ENCODE assay signal across 24 mouse cellular contexts in genomic region chr19:37517419-37517818, GRCm38 (mm10). TPM values are rescaled to one million over a fixed set of nuclear protein-coding genes. Genes with fewer than 3 reads are reported as not detected.
DNase-seq lines count a peak whose midpoint lies in the region; ATAC-seq and TF ChIP-seq lines count a peak whose summit lies in the region.
"Had no signal": no experiment of that assay in that cellular context is flagged by ENCODE, and none has a peak within 500 bp of the region (broad histone marks: within the 10 kb centered on the region; RNA-seq: fewer than 3 reads in every experiment).

No protein-coding gene starts in this region.

- H3K36me3 ChIP-seq in heart, embryonic 11.5 days (ENCODE audit: control insufficient read depth, insufficient read depth, low read length): no peaks in the 10 kb centered on the region
- peaks cover 0 to 28% of the 10 kb centered on the region in 2 experiments; a peak in 2 of 4 replicates for H3K36me3 ChIP-seq in MEL (ENCODE audit: control insufficient read depth in 1 of 2, insufficient read depth in 2 of 2, low read length in 2 of 2)
- no peaks in the 10 kb centered on the region for H3K36me3 ChIP-seq in liver, embryonic 11.5 days (ENCODE audit: control insufficient read depth, insufficient read depth, low read length)
- H3K36me3 ChIP-seq: embryonic facial prominence, embryonic 13.5 days; hindbrain, embryonic 15.5 days; neural tube, embryonic 15.5 days had no signal

- TF ChIP-seq RAD21 in MEL (IDR thresholded peaks at IDR 0.05; ENCODE audit: low read depth, low read length): no peak

- no peak for ATAC-seq in heart, embryonic 11.5 days (replicated peaks; ENCODE audit: insufficient number of reproducible peaks, low FRiP score, low TSS enrichment)
- peak; percentile 64 for ATAC-seq in liver, embryonic 11.5 days (replicated peaks; ENCODE audit: low FRiP score)
- peak; percentile 51 for ATAC-seq in megakaryocyte progenitor cell, adult 5-6 weeks (replicated peaks; ENCODE audit: poor library complexity)
- ATAC-seq: forebrain, embryonic 14.5 days; midbrain, embryonic 16.5 days had no signal

- no peaks in the 10 kb centered on the region for H3K27me3 ChIP-seq in heart, embryonic 11.5 days (ENCODE audit: control insufficient read depth, insufficient read depth, low read length)
- H3K27me3 ChIP-seq in MEL (ENCODE audit: control insufficient read depth in 1 of 2, insufficient read depth in 2 of 2, low read length in 2 of 2): peaks cover 0 to 1% of the 10 kb centered on the region in 2 experiments; a peak in 1 of 4 replicates
- H3K27me3 ChIP-seq in liver, embryonic 11.5 days (replicated peaks; ENCODE audit: control insufficient read depth, insufficient read depth, low read length): no peaks in the 10 kb centered on the region
- H3K27me3 ChIP-seq: embryonic facial prominence, embryonic 13.5 days; hindbrain, embryonic 15.5 days; neural tube, embryonic 15.5 days had no signal

- no peaks in the 10 kb centered on the region for H3K79me2 ChIP-seq in MEL (ENCODE audit: control insufficient read depth, insufficient read depth, low read length, poor library complexity)

- peak overlapping the region; percentile 39 for H3K4me2 ChIP-seq in heart, embryonic 11.5 days
- peak overlapping the region; percentile 21; the same call in 1 of the 2 replicates for H3K4me2 ChIP-seq in liver, embryonic 11.5 days
- H3K4me2 ChIP-seq: embryonic facial prominence, embryonic 13.5 days; hindbrain, embryonic 15.5 days; neural tube, embryonic 15.5 days had no signal

- H3K4me1 ChIP-seq in heart, embryonic 11.5 days (ENCODE audit: control insufficient read depth, insufficient read depth, low read length): peaks cover 14% of the 10 kb centered on the region
- H3K4me1 ChIP-seq in MEL (ENCODE audit: control insufficient read depth in 1 of 2, insufficient read depth in 2 of 2, low read length in 2 of 2): peaks cover 9 to 25% of the 10 kb centered on the region in 2 experiments
- H3K4me1 ChIP-seq in liver, embryonic 11.5 days (replicated peaks; ENCODE audit: control insufficient read depth, insufficient read depth, low read length): peaks cover 25% of the 10 kb centered on the region
- H3K4me1 ChIP-seq: hindbrain, embryonic 15.5 days; neural tube, embryonic 15.5 days had no signal

- WGBS in heart, embryonic 11.5 days (ENCODE audit: insufficient replicate concordance): 20% methylated on average over 7 of the region's 7 CpGs
- 18% methylated on average over 7 of the region's 7 CpGs for WGBS in liver, embryonic 11.5 days

- DNase-seq in heart, adult 18-20 months: no peak
- DNase-seq in MEL (ENCODE audit: low read depth, low spot score): peak; percentile 43
- no peak for DNase-seq in liver, embryonic 11.5 days (ENCODE audit: low spot score)
- no peak for DNase-seq in kidney, adult 18-20 months
- DNase-seq in cerebellum, adult 11 months: no peak
- DNase-seq: adrenal gland, adult 2 months; cerebellum, adult 9-10 months; gastrocnemius, postnatal 10 days; heart, adult 2 months; kidney, adult 11 months; kidney, postnatal 14 days; left cerebral cortex, postnatal 4 days; lung, adult 18-20 months; lung, postnatal 14 days; right cerebral cortex, postnatal 14 days; spleen, adult 18-20 months; thymus, postnatal 25 days had no signal

- TF ChIP-seq CTCF in MEL (IDR thresholded peaks at IDR 0.05 in 2 of 3, conservative IDR thresholded peaks at IDR 0.05 in 1 of 3; ENCODE audit: control insufficient read depth in 1 of 3, insufficient read depth in 1 of 3, low read depth in 2 of 3, low read length in 3 of 3, poor library complexity in 1 of 3, severe bottlenecking in 1 of 3): no peak

- H3K9me3 ChIP-seq in heart, embryonic 11.5 days (replicated peaks; ENCODE audit: control insufficient read depth, low read length): no peaks in the 10 kb centered on the region
- H3K9me3 ChIP-seq in MEL (replicated peaks; ENCODE audit: insufficient read depth, low read length): no peaks in the 10 kb centered on the region
- H3K9me3 ChIP-seq in liver, embryonic 11.5 days (ENCODE audit: control insufficient read depth, low read length): no peaks in the 10 kb centered on the region
- H3K9me3 ChIP-seq: embryonic facial prominence, embryonic 13.5 days; hindbrain, embryonic 15.5 days; neural tube, embryonic 15.5 days had no signal

- TF ChIP-seq EP300 in MEL (IDR thresholded peaks at IDR 0.05; ENCODE audit: low read depth in 1 of 2, low read length in 2 of 2): peak; percentile 80 to 81

- H3K9ac ChIP-seq in heart, embryonic 11.5 days (ENCODE audit: low read depth, low read length): 0 out of 2 replicates have a peak overlapping the region, but pooled peaks have one; percentile 34
- H3K9ac ChIP-seq in MEL (ENCODE audit: control insufficient read depth, low read depth, low read length, poor library complexity, severe bottlenecking): no peak overlapping the region
- H3K9ac ChIP-seq in liver, embryonic 11.5 days (ENCODE audit: low read depth, low read length): no peak overlapping the region
- H3K9ac ChIP-seq: embryonic facial prominence, embryonic 13.5 days; hindbrain, embryonic 15.5 days; neural tube, embryonic 15.5 days had no signal

- TF ChIP-seq POLR2A in MEL (IDR thresholded peaks at IDR 0.05; ENCODE audit: control insufficient read depth in 1 of 2, insufficient read depth in 1 of 2, low read depth in 1 of 2, low read length in 2 of 2, poor library complexity in 1 of 2): no peak

- no peak overlapping the region for H3K4me3 ChIP-seq in heart, embryonic 11.5 days (ENCODE audit: low read depth, low read length)
- H3K4me3 ChIP-seq in MEL (ENCODE audit: control insufficient read depth in 1 of 2, insufficient read depth in 1 of 2, low read depth in 2 of 2, low read length in 2 of 2): no peak overlapping the region
- H3K4me3 ChIP-seq in liver, embryonic 11.5 days (ENCODE audit: low read depth, low read length): no peak overlapping the region
- H3K4me3 ChIP-seq: embryonic facial prominence, embryonic 13.5 days; heart, adult 2 months; hindbrain, embryonic 15.5 days; neural tube, embryonic 15.5 days had no signal

- H3K27ac ChIP-seq in heart, embryonic 11.5 days (ENCODE audit: low read depth, low read length): no peak overlapping the region
- H3K27ac ChIP-seq in MEL (ENCODE audit: control insufficient read depth, low read depth, low read length): no peak overlapping the region
- H3K27ac ChIP-seq in liver, embryonic 11.5 days (ENCODE audit: low read depth, low read length): no peak overlapping the region
- H3K27ac ChIP-seq: embryonic facial prominence, embryonic 13.5 days; heart, adult 2 months; hindbrain, embryonic 15.5 days; neural tube, embryonic 15.5 days had no signal

TF ChIP-seq in MEL, 35 proteins besides CTCF, POLR2A, EP300 and RAD21 (continues in another document):
- no peak for TF ChIP-seq ZMIZ1 (IDR thresholded peaks at IDR 0.05; ENCODE audit: low read depth, low read length)
- TF ChIP-seq GABPA (IDR thresholded peaks at IDR 0.05; ENCODE audit: low read depth, low read length): no peak
- no peak for TF ChIP-seq ZNF384 (IDR thresholded peaks at IDR 0.05; ENCODE audit: low read depth, low read length)
- TF ChIP-seq MAZ (IDR thresholded peaks at IDR 0.05; ENCODE audit: low read depth, low read length): no peak
- no peak for TF ChIP-seq UBTF (IDR thresholded peaks at IDR 0.05; ENCODE audit: borderline replicate concordance, insufficient read depth, low read depth, low read length)
- no peak for TF ChIP-seq POLR2AphosphoS5 (IDR thresholded peaks at IDR 0.05; ENCODE audit: borderline replicate concordance, low read depth, low read length)
- TF ChIP-seq ETS1 (IDR thresholded peaks at IDR 0.05; ENCODE audit: low read depth, low read length): peak; percentile 73
- no peak for TF ChIP-seq HCFC1 (IDR thresholded peaks at IDR 0.05; ENCODE audit: low read depth, low read length)
- TF ChIP-seq MYC (IDR thresholded peaks at IDR 0.05; ENCODE audit: low read depth, low read length): no peak
- no peak for TF ChIP-seq CHD2 (IDR thresholded peaks at IDR 0.05; ENCODE audit: low read length)
- 0 out of 2 replicates have a peak, but pooled peaks have one; percentile 35 for TF ChIP-seq ZKSCAN1 (IDR thresholded peaks at IDR 0.05; ENCODE audit: low read depth, low read length)
- TF ChIP-seq MAX (IDR thresholded peaks at IDR 0.05; ENCODE audit: low read length): peak; percentile 70
- no peak for TF ChIP-seq KAT2A (conservative IDR thresholded peaks at IDR 0.05; ENCODE audit: low read depth, low read length)
- peak; percentile 82 for TF ChIP-seq TCF12 (IDR thresholded peaks at IDR 0.05; ENCODE audit: low read depth, low read length)
- TF ChIP-seq JUND (IDR thresholded peaks at IDR 0.05; ENCODE audit: low read depth, low read length): no peak
- no peak for TF ChIP-seq BHLHE40 (IDR thresholded peaks at IDR 0.05; ENCODE audit: borderline replicate concordance, low read depth, low read length)
- 0 out of 2 replicates have a peak, but pooled peaks have one; percentile 29 for TF ChIP-seq ELF1 (IDR thresholded peaks at IDR 0.05; ENCODE audit: low read depth, low read length)
- TF ChIP-seq RCOR1 (IDR thresholded peaks at IDR 0.05; ENCODE audit: low read depth, low read length): peak; percentile 91
- no peak for TF ChIP-seq MYB (IDR thresholded peaks at IDR 0.05; ENCODE audit: low read depth, low read length)
- TF ChIP-seq CHD1 (IDR thresholded peaks at IDR 0.05; ENCODE audit: low read depth, low read length): no peak
- no peak; the same call in 1 of the 2 replicates for TF ChIP-seq MXI1 (IDR thresholded peaks at IDR 0.05; ENCODE audit: low read depth, low read length)
- TF ChIP-seq GATA1 (IDR thresholded peaks at IDR 0.05; ENCODE audit: low read depth, low read length): peak; percentile 85
- no peak for TF ChIP-seq SMC3 (IDR thresholded peaks at IDR 0.05; ENCODE audit: low read depth, low read length)
- no peak for TF ChIP-seq USF2 (IDR thresholded peaks at IDR 0.05; ENCODE audit: borderline replicate concordance in 1 of 2, insufficient read depth in 1 of 2, low read depth in 1 of 2, low read length in 2 of 2)
- TF ChIP-seq NELFE (IDR thresholded peaks at IDR 0.05; ENCODE audit: low read depth, low read length): no peak
- no peak for TF ChIP-seq USF1 (IDR thresholded peaks at IDR 0.05; ENCODE audit: low read depth, low read length)
- no peak for TF ChIP-seq E2F4 (IDR thresholded peaks at IDR 0.05; ENCODE audit: borderline replicate concordance, low read depth, low read length)

RNA-seq across cellular contexts. Expression of gene Exoc6, which starts 32.8 kb away (rescaled TPM):
- polyA plus RNA-seq in heart, embryonic 11.5 days (2014; fragmentation: Nextera tagmentation; extraction: Ambion mirVana): 22.3 TPM in 2 replicates
- 10 to 100 TPM; 32.9 to 33.2 TPM for total RNA-seq in heart, adult 18-20 months (2021)
- 30.2 and 30.9 TPM in 2 replicates for total RNA-seq in MEL (2012; rRNA removed)
- 10 to 100 TPM in 1 of 2 experiments, not detected in 1; 41.2 TPM for polyA plus RNA-seq in MEL (2012; ENCODE audit: insufficient read depth in 1 of 2, insufficient read length in 2 of 2, low read depth in 1 of 2, low replicate concordance in 2 of 2, missing spikeins in 1 of 2)
- polyA plus RNA-seq in liver, embryonic 11.5 days (2014; fragmentation: Nextera tagmentation; extraction: Ambion mirVana): 53.3 and 62.0 TPM in 2 replicates
- 57.3 and 63.3 TPM in 2 replicates for total RNA-seq in megakaryocyte progenitor cell, adult 5-6 weeks (2015)
- total RNA-seq in megakaryocyte progenitor cell, adult 5-6 weeks (2017): 75.7 and 84.5 TPM in 2 replicates
